Mouse (Mus musculus): ENCODE data around the gene Snx32.

Gene Snx32

DNA sequence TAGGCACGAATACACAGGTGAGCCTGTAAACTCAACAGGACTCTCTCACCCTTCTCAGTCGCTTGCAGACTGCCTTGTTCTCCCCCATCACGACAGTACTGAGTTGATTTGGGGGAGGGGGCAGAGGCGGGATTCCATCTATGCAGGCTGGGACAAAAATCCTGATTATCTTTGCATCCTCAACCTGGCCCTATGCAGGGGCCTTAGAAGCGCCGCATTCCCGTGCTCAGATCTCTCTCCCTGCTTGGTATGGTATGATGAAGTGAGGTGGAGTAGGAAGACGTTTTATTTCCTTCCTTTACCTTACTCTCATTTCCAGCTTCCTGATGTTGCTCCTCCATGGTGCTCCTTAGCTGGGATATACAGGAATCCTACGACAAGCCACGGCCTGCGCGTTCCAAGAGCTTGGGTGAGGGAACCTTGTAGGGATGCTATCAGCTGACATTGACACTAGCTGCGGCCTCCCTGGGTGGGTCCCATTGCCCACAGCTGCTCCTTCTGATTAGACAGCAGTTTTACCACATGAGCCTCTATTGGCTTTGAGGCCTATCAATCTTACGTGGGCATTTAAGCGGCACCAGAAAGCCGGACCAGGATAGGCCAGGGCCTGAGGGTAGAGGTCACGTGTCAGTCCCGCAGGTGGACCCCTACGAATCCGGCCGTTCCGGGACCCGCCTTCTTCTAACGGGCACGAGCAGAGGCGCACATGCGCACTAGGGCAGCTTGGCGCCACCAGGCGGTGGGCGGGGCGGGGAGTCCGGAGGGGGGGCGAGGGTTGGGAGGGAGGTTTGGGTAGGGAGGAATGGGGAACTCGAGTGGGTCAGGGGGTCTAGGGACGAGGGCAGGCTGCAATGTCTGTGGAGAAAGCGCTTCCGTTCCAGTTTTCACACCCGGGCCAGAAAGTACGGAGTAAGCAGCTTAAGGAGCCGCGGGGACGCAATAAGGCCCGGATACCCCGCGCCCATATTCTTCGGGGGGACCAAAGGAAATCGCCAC is at the start of gene Snx32:
Gene Snx32, minus strand, starts transcription at position 508 of the 996 bp plus-strand sequence.
- peak; percentile 96 for DNase-seq

DNA sequence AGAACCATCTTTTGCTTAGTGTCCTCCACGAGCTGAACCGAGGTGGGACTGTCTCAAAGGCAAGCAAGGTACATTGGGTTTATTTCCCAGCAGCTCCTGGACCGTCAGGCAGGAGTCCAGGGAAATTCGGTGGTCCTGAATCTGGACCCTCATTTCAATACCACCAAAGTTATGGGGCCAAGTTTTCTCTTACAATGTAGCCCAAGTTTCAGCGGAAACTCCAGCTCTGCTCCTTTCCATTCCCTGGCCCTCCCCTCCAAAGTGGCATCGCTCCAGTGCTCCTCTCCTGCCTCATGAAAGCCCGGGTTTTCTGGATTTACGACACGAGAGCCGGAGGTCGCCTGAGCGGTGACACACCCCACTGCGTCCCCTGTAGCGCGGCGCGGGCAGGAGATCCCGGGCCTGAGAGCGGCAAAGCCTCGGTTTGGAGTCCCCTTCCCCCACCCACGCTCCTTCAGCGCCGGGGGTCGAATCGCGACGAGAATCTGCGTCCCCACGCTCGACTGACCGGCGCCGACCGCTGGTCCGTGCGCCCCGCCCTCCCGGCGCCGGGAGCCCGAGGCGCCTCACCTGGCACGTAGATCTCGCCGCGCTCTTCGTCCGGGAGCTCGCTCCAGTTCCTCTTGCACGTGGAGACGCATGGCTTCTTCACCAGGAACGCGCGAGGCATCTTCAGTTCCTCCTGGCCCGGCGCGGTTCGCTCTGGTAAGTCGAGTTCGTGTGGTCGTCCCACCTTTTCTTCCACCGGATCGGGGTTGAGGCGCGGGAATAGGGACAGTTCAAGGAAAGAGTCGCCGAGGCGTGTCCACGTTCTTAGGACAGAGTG is 49.5 kb upstream of the Snx32 start:
- no peak for DNase-seq

DNA sequence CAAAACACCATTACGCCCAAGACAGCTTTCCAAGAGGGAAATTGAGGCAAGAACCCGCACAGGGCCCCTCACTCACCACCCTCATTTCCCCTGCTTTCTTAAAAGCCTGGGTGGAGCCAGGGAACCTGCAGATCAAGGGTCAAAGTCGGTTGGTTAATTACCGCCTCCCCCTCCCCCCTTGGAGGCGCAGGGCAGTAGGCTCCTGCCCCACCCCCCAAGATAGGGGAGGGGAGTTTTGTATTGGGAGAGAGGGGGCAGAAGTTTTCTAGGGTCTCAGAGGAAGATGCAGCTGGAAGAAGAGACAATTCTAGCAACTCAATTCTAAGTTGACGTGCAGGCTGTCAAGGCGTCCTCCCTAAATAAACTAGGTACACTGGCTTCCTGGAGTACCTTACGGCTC is 48.9 kb upstream of the Snx32 start:
- no peak for DNase-seq

DNA sequence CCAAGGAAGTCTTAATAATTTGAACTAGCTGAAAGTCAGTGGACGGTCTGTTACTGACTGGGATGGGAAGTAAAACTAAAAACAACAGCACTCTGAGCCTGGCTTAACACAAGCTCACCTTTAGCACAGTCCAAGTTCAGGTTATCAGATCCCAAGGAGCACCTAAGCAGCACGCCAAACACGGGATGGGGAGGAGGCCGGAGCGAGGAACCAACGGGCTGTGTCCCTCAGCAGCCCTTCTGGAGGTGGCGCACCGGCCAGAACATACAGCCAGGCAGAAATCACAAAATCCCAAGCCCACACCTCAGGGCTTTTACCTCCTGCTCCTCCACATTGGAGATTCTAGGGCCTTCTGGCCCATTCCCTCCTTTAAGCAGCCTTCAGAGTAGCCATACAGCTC is 48.4 kb upstream of the Snx32 start:
- no peak for DNase-seq

DNA sequence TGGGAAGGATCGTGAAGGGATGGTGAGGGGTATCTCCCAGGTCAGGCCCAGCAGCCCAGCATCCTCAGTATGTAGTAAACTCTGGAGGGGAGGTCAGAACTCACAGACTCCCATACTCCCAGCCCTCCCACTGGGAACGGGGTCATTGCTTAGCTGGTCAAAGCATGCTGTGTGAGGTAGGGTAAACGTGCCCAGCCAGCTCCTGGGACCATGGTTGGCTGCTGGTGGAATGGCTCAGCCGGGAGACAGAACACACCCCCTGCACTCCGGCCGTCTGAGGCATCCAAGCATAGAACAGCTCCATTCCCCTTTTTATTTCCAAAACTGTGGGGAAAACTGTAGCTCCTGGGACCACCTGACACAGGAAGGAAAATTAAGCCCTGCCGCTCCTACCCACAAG is 47.8 kb upstream of the Snx32 start:
- DNase-seq: no peak

DNA sequence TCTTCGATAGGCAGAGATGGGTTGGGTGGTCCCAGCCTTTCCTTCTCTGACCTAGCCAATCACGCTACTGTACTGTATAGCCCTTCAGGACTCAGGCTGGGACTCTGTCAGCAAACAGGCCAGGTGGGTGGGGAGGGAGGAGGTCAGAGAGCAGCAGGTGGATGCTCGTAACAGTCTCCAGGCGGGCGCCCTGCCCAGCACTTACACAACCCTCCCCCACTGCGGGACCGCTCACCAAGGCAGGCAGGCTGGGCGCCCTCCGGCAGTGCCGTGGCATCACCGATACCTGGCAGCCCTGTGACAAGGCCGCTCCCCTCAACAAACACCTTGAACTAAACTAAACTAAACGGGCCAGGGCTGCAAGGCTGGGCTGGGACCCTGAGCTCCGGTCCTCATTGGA is 43.9 kb upstream of the Snx32 start:
- DNase-seq: no peak

DNA sequence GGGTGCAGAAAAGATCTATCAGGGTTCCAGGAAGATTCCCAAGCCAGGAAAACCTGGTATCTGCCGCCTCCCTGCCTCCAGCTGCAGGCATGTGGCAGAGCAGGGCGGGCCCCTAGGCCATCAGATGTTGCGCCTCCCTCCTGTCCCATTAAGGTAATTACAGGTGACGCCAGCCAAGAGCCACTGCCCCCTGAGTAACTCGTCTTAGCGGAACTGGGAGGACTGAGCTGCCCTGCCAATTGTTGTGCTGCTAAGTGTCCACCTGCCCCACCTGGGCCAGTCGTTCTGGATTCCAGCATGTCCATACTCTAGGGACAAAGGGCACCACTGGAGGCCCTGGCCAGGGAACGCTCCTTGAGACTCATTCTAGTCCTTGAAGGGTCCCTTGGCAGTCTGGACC is 43.5 kb upstream of the Snx32 start:
- DNase-seq: no peak

DNA sequence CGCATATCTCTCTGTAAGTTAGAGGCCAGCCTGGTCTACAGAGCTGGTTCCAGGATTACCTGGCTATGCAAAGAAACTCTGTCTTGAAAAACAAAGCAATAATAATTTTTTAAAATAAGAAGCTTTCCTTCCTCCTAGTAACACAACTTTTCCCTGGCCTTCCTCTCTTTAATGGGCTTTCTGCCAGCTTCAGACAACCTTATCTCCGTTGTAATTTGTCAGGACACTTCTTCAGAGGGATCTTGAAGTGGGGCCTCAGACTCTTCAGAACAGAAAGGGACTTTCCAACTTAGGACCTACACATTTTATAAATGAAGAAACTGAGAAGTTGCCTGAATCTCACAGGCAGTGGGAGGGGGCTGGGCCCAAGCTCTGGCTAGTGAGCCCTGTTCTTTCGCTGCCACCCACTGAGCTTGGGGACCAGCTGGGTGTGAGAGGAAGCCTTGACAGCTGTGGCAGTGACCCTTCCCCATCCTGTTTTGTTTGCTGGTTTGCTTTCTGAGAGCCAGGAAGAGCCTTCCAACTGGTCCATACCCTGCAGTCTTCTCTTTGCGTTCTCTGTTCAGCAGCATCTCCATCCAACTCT is 37.2 kb upstream of the Snx32 start:
- DNase-seq: no peak

DNA sequence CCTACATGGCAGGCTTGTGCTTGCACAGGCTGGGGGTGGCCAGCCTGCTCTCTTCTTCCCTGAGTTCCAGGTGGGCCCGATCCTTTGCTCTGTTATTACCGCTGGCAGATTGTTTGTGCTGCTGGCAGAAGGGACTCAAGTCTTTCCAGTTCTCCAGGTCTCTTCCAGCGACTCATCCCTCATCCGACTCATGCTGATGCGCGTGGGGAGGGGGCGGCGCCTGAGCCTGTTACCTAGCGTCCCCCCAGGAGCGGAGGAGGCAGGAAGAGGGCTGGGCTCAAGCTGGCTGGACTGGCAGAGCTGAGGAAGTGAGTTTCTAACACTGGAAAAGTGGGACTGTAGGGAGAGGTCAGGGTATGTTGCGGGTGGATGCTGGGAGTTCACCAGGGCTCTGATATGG is 33.7 kb upstream of the Snx32 start:
- DNase-seq: no peak

DNA sequence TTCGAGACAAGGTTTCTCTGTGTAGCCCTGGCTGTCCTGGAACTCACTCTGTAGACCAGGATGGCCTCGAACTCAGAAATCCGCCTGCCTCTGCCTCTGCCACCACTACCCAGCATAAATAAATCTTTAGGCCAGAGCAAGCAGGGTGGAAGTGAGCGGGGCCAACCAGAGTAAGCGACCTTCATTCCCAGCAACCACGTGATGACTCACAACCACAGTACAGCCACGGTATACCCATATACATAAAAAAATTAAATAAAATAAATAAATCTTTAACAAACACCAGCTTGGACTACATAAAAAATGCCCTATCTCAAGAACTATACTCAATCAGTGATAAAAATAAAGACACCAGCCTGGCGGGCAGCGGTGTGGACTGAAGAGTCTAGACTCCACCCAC is 33.0 kb upstream of the Snx32 start:
- DNase-seq: no peak

DNA sequence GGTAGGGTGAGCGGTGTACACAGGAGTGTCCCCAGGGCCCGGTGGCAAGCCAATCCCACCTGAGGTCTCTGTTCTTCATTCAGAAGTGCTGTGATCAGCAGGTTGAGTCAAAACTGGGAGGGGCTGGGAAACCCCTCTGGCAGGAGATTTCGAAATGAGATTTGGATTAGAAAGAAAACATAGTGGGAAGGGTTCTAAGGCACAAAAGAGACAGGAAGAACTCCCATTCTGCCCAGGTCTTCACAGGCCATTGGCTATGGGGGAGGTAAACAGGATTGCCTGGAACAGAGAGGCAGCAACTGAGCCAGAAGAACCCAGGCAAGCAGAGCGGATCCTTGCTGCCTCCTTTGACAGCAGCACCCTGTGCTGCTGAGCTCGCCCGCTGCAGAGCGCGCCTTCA is 28.4 kb upstream of the Snx32 start:
- no peak for DNase-seq

DNA sequence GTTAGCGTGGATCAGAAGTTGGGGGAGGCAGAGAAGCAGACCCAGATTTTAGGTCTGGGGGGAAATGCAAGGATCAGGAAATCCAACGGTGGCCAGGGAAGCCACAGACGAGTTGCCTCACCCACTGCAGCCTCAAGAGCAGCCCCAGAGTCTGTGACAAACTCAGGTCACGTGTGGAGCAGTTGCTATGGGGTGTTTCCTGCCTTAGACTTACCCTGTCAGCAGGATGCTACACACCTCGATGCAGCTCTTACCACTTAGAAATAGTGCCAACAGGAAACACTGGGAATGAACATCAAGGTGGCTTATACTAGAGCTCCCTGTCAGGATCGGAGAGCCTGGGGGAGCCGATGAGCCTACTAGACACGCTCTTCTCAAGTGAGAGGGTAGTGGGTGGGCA is 22.2 kb upstream of the Snx32 start:
- peak; percentile 12 for DNase-seq

DNA sequence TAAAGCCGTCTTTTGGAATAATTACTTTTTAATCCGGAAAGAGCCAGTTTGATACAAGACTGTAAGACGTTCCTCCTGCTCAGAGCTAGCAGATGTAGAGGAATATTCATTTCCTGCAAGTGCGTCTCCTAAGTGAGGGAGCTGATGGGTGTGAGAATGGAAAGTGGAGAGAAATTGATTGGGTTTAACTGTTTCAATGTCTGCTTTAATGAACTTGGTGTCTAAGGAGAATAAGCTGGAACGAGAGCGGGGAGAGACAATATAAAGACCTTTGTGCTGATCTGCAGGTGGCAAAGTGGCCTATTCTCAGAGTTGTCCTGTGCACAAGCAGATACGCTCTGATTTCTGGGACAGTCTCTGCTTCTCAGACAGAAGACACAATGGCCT is 19.8 kb upstream of the Snx32 start:
- DNase-seq: no peak

DNA sequence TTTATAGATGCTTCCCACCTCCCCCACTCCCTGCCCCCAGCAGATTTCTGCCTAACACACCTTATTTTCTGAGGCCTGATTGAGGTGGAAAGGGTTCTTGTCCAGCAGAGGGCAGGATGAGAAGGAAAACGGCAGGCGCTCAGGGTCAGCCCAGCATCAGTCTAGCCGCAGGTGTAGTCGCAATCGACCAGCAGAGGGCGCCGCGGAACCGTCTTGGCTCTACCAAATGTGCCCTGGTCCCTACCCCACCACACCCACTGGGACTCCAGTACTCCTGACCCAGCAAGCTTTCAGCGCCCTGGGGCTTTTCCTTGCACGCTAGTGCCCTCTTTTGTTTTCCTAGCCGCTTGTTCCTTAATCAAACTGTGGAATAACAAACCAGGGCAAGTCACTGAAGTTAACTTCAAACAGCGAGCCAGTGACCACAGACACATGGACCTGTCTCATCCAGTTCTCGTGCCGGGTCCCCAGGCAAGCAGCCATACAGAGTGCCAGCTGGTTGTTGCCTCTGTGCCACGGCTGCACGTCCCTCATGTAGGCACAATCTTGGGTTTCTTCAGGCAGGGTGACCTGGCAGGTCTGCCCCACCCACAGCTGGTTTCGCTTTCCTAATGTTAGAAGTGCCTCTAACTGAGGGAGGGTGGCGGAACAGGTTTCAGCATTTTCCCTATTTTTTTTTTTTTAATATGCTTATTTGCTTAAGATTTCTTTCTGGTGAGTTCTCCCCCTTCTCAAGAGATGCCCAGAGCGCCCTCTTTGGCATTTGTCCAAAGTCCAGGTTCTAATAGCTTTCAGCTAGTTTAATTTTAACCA is 19.2 kb upstream of the Snx32 start:
- DNase-seq: peak; percentile 94

DNA sequence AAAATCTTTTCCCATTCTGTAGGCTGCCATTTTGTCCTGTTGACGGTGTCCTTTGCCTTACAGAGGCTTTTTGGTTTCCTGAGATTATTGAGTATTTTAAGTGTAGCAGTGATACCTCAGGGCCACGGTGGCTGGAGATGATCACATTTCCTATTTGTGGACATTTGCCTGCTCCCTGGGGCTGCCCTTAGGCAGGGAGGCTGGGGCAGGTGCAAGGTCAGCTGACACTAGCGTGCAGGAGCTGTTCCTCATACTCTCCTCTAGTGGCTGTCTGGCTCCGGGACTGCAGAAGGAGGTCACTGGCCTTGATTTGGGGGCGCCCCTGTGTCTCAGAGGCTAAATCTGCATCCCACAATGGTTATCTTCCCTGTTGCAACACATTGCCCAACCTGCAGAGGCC is 14.9 kb upstream of the Snx32 start:
- DNase-seq: no peak

DNA sequence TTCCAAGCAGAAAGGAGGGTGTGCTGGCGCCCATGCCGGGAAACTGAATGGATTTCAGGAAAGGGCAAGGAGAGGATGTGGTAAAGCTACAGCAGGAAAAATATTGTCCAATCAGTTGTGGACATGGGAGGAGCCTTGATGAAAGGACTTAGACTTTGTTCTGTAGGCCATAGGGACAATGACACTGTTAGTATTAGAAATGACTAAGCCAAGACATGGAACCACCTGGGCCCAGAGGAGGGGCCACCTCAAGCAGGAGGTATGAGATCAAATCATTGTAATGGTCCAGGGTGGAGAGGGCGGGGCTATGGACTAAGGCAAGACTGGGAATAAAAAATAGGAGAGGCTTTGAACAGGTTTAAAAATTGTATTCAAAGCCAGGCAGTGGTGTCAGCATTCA is 8.4 kb upstream of the Snx32 start:
- DNase-seq: no peak

DNA sequence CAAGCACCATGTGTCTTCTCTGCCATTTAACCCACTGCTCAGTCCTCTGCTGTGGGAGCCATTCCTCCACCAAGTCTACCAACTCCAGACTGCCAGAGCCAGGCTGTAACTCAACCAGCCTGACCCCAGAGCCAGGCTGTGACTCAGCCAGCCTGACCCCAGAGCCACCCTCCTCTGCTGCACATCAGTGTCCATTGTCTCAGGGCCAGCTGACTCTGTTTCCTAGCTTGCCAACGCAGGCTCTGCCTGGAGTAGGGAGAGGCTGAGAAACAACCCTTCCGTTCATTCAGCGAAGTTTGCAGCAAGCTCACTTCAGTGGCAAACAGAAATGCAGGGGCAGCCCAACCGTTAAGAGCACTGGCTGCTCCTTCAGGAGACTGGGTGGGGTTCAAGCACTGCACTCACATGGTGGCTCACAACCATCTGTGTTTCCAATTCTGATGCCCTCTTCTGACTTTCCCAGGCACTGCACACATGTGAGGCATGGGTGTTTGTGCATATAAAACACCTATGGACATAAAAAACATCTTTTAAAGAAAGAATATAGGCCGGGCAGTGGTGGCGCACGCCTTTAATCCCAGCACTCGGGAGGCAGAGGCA is 6.7 kb upstream of the Snx32 start:
- no peak for DNase-seq

DNA sequence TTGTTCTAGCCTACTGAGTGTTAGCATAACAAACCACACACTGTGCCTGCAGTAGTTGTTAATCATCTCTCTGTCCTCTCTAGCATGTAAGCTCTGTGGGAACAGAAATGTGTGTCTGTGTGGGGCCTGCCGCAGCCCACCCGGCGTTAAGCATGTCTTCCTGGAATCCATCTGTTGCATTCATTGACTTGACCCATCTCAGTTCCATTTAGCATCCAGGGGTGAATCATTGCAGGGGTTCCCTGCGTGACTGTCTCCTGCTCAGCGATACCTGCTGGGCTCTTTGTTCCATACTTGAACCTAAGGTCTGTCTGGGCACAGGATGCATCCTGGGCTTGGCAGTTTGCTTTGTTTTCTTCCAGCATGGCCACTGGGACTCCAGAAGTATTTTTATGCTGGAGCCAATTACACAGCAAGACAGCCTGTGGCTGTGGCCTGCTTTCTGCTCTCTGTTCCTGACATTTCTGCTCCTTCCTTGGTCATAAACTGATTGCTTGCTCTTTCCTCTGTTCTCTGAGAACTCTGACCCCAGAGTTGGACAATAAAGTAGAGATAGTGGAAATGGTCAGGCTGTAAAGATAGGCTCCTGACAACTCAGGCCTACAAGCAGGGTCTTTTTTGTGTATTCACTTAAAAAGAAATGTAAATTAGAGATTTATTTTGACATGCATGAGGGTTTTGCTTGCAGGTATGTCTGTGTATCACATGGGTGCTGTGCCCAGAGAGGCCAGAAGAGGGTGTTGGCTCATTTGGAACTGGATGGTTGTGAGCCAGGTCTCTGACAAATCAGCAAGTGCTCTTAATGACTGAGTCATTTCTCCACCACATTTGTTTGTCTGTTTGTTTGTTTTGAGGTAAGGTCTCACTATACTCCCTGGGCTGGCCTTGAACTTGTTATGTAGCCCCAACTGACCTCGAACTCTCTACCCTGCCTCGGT is 5.8 kb upstream of the Snx32 start:
- no peak for DNase-seq

DNA sequence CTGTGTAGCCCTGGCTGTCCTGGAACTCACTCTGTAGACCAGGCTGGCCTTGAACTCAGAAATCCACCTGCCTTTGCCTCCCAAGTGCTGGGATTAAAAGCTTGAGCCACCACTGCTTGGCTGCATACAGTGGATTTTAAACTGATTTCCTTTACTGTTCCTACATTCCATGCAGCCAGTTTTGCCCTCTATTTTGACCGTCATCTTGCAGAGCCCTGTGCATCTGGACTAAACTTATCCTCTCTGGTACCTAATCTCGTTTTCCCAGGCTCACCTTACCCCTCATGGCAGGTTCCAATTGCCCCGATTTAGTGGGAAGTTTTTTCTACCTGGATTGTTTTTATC is 2.6 kb upstream of the Snx32 start:
- no peak for DNase-seq

DNA sequence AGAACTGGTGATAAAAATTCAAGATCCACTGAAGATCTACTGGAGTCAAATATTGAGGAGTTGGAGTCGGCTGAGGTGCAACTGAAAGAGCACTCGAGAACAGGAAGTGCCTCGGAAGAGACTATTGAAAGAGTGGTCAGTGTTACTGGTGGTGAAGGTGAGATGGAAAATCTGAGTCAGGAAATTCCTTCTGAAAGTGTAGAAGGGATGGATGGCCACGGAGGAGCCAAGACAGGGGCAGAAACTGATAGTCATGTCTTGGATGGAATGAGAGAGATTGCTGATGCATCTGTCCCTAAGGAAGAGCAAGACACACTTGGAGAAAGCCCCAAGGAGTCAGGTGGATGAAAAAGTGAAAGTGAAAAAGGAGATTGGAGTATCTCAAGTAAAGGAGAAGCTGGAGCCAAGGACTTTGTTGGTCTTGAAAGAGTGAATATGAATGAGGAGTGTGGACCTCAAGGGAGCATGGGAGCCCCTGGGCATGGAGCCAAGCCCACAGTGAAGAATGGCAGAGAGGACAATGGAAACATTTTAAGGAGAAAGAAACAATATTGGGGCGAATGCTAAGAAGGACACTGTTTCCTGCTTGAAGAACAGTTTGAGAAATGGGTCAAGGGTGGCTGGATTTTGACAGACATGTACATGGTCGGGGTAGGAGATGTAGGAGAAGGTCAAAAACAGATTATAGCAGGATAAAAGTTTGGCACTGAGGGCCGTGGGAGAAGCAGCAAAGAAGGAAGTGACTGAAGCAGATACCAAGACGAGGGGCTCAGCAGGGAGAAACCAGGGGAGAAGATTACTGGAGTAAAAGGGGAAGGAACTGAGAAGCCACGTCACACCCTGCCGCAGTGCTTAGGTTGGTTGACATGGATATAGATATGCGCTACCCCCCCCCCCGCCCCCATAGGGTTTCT is 2.0 kb upstream of the Snx32 start:
- no peak for DNase-seq

Measured in thymus, postnatal 25 days (tissue).